Mouse (Mus musculus) inflammation-experienced regulatory T-cells (primary cell): ENCODE measurements around the gene Gm20820. TPM values are rescaled to one million over a fixed set of nuclear protein-coding genes. Genes with fewer than 3 reads are reported as not detected.

Experiments
- polyA plus RNA-seq, 2 experiments: library from polyadenylated mRNA; unstranded; fragments of 100-300 nt; shearing (Covaris generic); gene quantifications; one replicate each; pipeline ENCODE4 v1.2.1; 2017

Gene Gm20820
- not detected for polyA plus RNA-seq

GRCm38 (mm10) chrY:86061472-86061871 lies at the start of gene Gm20820:
Gm20820 (plus strand) TSS chrY:86061772.

